ENCODE assay signal across 8 mouse cellular contexts in the genomic region with DNA sequence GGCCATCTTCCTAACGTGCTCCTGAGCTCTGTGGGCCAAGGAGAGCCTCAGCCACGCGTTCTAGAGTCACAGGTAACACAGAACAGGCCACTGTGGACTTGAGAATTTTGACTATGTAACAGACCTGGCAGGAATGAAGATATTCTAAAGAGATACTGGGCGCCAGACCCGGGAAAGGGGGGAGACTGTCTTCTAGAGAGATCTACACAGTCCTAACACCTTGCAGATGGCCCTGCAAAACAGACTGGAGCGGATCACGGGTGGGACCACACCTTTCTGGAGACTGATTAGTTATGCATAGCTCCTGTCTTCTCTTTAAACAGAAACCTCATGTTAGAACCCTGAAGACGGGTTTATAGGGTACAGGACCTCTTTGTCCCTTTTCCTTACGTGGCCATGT.
DNase-seq lines count a peak whose midpoint lies in the region; ATAC-seq and TF ChIP-seq lines count a peak whose summit lies in the region.

No protein-coding gene starts in this region.

- H3K4me1 ChIP-seq in lung, embryonic 15.5 days, result peaks cover 14% of the 10 kb centered on the region
- H3K4me1 ChIP-seq in forebrain, embryonic 13.5 days, result peaks cover 14% of the 10 kb centered on the region; the same call in 1 of the 2 replicates
- H3K4me1 ChIP-seq in limb, embryonic 12.5 days (replicated peaks), result peaks cover 45% of the 10 kb centered on the region
- peaks cover 14% of the 10 kb centered on the region; the same call in 1 of the 2 replicates for H3K4me1 ChIP-seq in small intestine, adult 2 months (ENCODE audit: control insufficient read depth, insufficient read depth, insufficient read length, low read length)

- H3K27ac ChIP-seq in lung, embryonic 15.5 days, result no peak overlapping the region
- peak overlapping the region; percentile 36; the same call in 1 of the 2 replicates for H3K27ac ChIP-seq in forebrain, embryonic 13.5 days
- H3K27ac ChIP-seq in limb, embryonic 12.5 days, result peak overlapping the region; percentile 58; the same call in 1 of the 2 replicates
- peak overlapping the region; percentile 52 for H3K27ac ChIP-seq in small intestine, adult 2 months (ENCODE audit: insufficient read depth, low read depth, low read length)

- no peaks in the 10 kb centered on the region for H3K9me3 ChIP-seq in lung, embryonic 15.5 days
- H3K9me3 ChIP-seq in forebrain, embryonic 13.5 days (replicated peaks), result no peaks in the 10 kb centered on the region
- no peaks in the 10 kb centered on the region for H3K9me3 ChIP-seq in limb, embryonic 12.5 days

- 0 out of 2 replicates have a peak overlapping the region, but pooled peaks have one; percentile 9 for H3K4me3 ChIP-seq in lung, embryonic 15.5 days
- H3K4me3 ChIP-seq in forebrain, embryonic 13.5 days, result peak overlapping the region; percentile 33
- H3K4me3 ChIP-seq in limb, embryonic 12.5 days (replicated peaks), result peak overlapping the region; percentile 21
- peak overlapping the region; percentile 50 for H3K4me3 ChIP-seq in small intestine, adult 2 months (ENCODE audit: low read depth, low read length)

- no peak for TF ChIP-seq CTCF in small intestine, adult 2 months (IDR thresholded peaks at IDR 0.05; ENCODE audit: extremely low read depth, insufficient read length, insufficient replicate concordance, low read depth, low read length)

- no peak for TF ChIP-seq POLR2A in small intestine, adult 2 months (IDR thresholded peaks at IDR 0.05; ENCODE audit: low read depth, low read length)

- WGBS in lung, embryonic 15.5 days, result 57% methylated on average over 9 of the region's 9 CpGs
- WGBS in forebrain, embryonic 13.5 days, result 61% methylated on average over 9 of the region's 9 CpGs
- 55% methylated on average over 9 of the region's 9 CpGs for WGBS in limb, embryonic 12.5 days
- 29% methylated on average over 9 of the region's 9 CpGs for WGBS in small intestine, adult 2 months

- no peak for DNase-seq in lung, adult 18-20 months
- no peak for DNase-seq in testis, postnatal 14 days (ENCODE audit: low spot score)
- DNase-seq in frontal cortex, adult 2 months (ENCODE audit: extremely low spot score in 1 of 2, low spot score in 1 of 2), result no peak

- no peaks in the 10 kb centered on the region for H3K36me3 ChIP-seq in lung, embryonic 15.5 days
- H3K36me3 ChIP-seq in forebrain, embryonic 13.5 days (ENCODE audit: poor library complexity, severe bottlenecking), result no peaks in the 10 kb centered on the region
- H3K36me3 ChIP-seq in limb, embryonic 12.5 days, result no peaks in the 10 kb centered on the region
- H3K36me3 ChIP-seq in small intestine, adult 2 months (ENCODE audit: control insufficient read depth, insufficient read depth, low read length), result no peaks in the 10 kb centered on the region

- H3K9ac ChIP-seq in lung, embryonic 15.5 days, result no peak overlapping the region
- H3K9ac ChIP-seq in forebrain, embryonic 13.5 days, result peak overlapping the region; percentile 56
- no peak overlapping the region for H3K9ac ChIP-seq in limb, embryonic 12.5 days (replicated peaks)

- H3K4me2 ChIP-seq in lung, embryonic 15.5 days, result peak overlapping the region; percentile 47
- peak overlapping the region; percentile 64 for H3K4me2 ChIP-seq in forebrain, embryonic 13.5 days
- H3K4me2 ChIP-seq in limb, embryonic 12.5 days, result peak overlapping the region; percentile 49

- 0 out of 2 replicates have a peak, but pooled peaks cover 10% of the 10 kb centered on the region for H3K27me3 ChIP-seq in lung, embryonic 15.5 days
- no peaks in the 10 kb centered on the region for H3K27me3 ChIP-seq in forebrain, embryonic 13.5 days
- H3K27me3 ChIP-seq in limb, embryonic 12.5 days, result no peaks in the 10 kb centered on the region
- H3K27me3 ChIP-seq in small intestine, adult 2 months (ENCODE audit: control insufficient read depth, insufficient read depth, low read length), result no peaks in the 10 kb centered on the region

- no peak; the same call in 1 of the 2 replicates for ATAC-seq in lung, embryonic 15.5 days (ENCODE audit: borderline replicate concordance, extremely low read depth, low FRiP score, low TSS enrichment)
- 0 out of 2 replicates have a peak, but pooled peaks have one; percentile 6 for ATAC-seq in forebrain, embryonic 13.5 days
- no peak for ATAC-seq in limb, embryonic 12.5 days (ENCODE audit: insufficient number of reproducible peaks, insufficient read depth, low FRiP score, low TSS enrichment, low read depth)
- ATAC-seq in activated CD4-positive, CD25-positive, alpha-beta regulatory T cell, adult 4 months, result no peak
